In genomic region chr4:85300610-85301405, GRCm38 (mm10) we compare ENCODE assay signal across 18 mouse cellular contexts.
DNase-seq lines count a peak whose midpoint lies in the region; ATAC-seq and TF ChIP-seq lines count a peak whose summit lies in the region.
"Had no signal": no experiment of that assay in that cellular context is flagged by ENCODE, and none has a peak within 500 bp of the region (broad histone marks: within the 10 kb centered on the region; RNA-seq: fewer than 3 reads in every experiment).

No protein-coding gene starts in this region.

- no peaks in the 10 kb centered on the region for H3K9me3 ChIP-seq in forebrain, embryonic 13.5 days (replicated peaks)
- H3K9me3 ChIP-seq in forebrain, embryonic 10.5 days: no peaks in the 10 kb centered on the region
- no peaks in the 10 kb centered on the region for H3K9me3 ChIP-seq in midbrain, postnatal 0 days (ENCODE audit: low read length)
- H3K9me3 ChIP-seq: heart, embryonic 15.5 days; liver, embryonic 12.5 days; midbrain, embryonic 12.5 days had no signal

- H3K4me2 ChIP-seq in forebrain, embryonic 13.5 days: no peak overlapping the region
- no peak overlapping the region for H3K4me2 ChIP-seq in midbrain, postnatal 0 days (ENCODE audit: low read depth, low read length, poor library complexity, severe bottlenecking)
- H3K4me2 ChIP-seq: heart, embryonic 15.5 days; liver, embryonic 12.5 days; lung, embryonic 14.5 days; midbrain, embryonic 12.5 days had no signal

- H3K9ac ChIP-seq in forebrain, embryonic 13.5 days: no peak overlapping the region
- H3K9ac ChIP-seq in midbrain, postnatal 0 days (replicated peaks; ENCODE audit: low read length, poor library complexity, severe bottlenecking): no peak overlapping the region
- H3K9ac ChIP-seq: heart, embryonic 15.5 days; liver, embryonic 12.5 days; lung, embryonic 14.5 days; midbrain, embryonic 12.5 days had no signal

- H3K27ac ChIP-seq in forebrain, embryonic 13.5 days: no peak overlapping the region
- H3K27ac ChIP-seq in forebrain, embryonic 10.5 days: no peak overlapping the region
- peak overlapping the region; percentile 21 for H3K27ac ChIP-seq in midbrain, postnatal 0 days (ENCODE audit: low read depth, low read length)
- H3K27ac ChIP-seq: heart, embryonic 15.5 days; liver, embryonic 12.5 days; midbrain, embryonic 12.5 days had no signal

- H3K4me1 ChIP-seq in forebrain, embryonic 13.5 days: no peaks in the 10 kb centered on the region
- H3K4me1 ChIP-seq in forebrain, embryonic 10.5 days: no peaks in the 10 kb centered on the region
- 0 out of 2 replicates have a peak, but pooled peaks cover under 1% of the 10 kb centered on the region for H3K4me1 ChIP-seq in midbrain, postnatal 0 days (ENCODE audit: insufficient read depth, low read length)
- H3K4me1 ChIP-seq: heart, embryonic 15.5 days; liver, embryonic 12.5 days; midbrain, embryonic 12.5 days had no signal

- no peak for TF ChIP-seq CTCF in midbrain, postnatal 0 days (IDR thresholded peaks at IDR 0.05)

- H3K4me3 ChIP-seq in forebrain, embryonic 13.5 days: no peak overlapping the region
- no peak overlapping the region for H3K4me3 ChIP-seq in forebrain, embryonic 10.5 days
- no peak overlapping the region for H3K4me3 ChIP-seq in midbrain, postnatal 0 days (ENCODE audit: low read depth, low read length)
- H3K4me3 ChIP-seq: heart, embryonic 15.5 days; liver, embryonic 12.5 days; midbrain, embryonic 12.5 days had no signal

- no peaks in the 10 kb centered on the region for H3K27me3 ChIP-seq in forebrain, embryonic 13.5 days
- H3K27me3 ChIP-seq in forebrain, embryonic 10.5 days (ENCODE audit: poor library complexity, severe bottlenecking): no peaks in the 10 kb centered on the region
- no peaks in the 10 kb centered on the region for H3K27me3 ChIP-seq in midbrain, postnatal 0 days (ENCODE audit: insufficient read depth, low read length)
- H3K27me3 ChIP-seq: heart, embryonic 15.5 days; liver, embryonic 12.5 days; midbrain, embryonic 12.5 days had no signal

- ATAC-seq in forebrain, embryonic 13.5 days: peak; percentile 70; the same call in 1 of the 2 replicates
- ATAC-seq in midbrain, postnatal 0 days (ENCODE audit: low FRiP score): peak; percentile 66
- ATAC-seq: liver, embryonic 12.5 days had no signal

- 78% methylated on average over 6 of the region's 6 CpGs for WGBS in forebrain, embryonic 13.5 days
- 90% methylated on average over 6 of the region's 6 CpGs for WGBS in forebrain, embryonic 10.5 days
- 51% methylated on average over 6 of the region's 6 CpGs for WGBS in midbrain, postnatal 0 days

- no peak for DNase-seq in forebrain, embryonic 10.5 days (ENCODE audit: extremely low spot score, low spot score)
- DNase-seq in layer of hippocampus, adult 9-10 months (ENCODE audit: low spot score): peak; percentile 15
- no peak for DNase-seq in layer of hippocampus, postnatal 10 days (ENCODE audit: low spot score in 2 of 2)
- peak; percentile 49 for DNase-seq in right cerebral cortex, adult 18-20 months
- DNase-seq in right cerebral cortex, postnatal 14 days: no peak
- DNase-seq in midbrain, postnatal 0 days (ENCODE audit: low spot score): peak; percentile 62
- DNase-seq in Muller cell, postnatal 12 days (ENCODE audit: inconsistent ontology term): no peak
- DNase-seq: adrenal gland, adult 2 months; cerebellum, adult 2 months; heart, adult 18-20 months; kidney, adult 11 months; kidney, postnatal 10 days; lung, embryonic 14.5 days; lung, postnatal 4 days had no signal

- no peaks in the 10 kb centered on the region for H3K36me3 ChIP-seq in forebrain, embryonic 13.5 days (ENCODE audit: poor library complexity, severe bottlenecking)
- no peaks in the 10 kb centered on the region for H3K36me3 ChIP-seq in forebrain, embryonic 10.5 days (replicated peaks)
- no peaks in the 10 kb centered on the region for H3K36me3 ChIP-seq in midbrain, postnatal 0 days (ENCODE audit: insufficient read depth, low read length)
- H3K36me3 ChIP-seq: heart, embryonic 15.5 days; liver, embryonic 12.5 days; midbrain, embryonic 12.5 days had no signal

Comparison
In these comparisons a context has a peak if more than half of its experiments do, and no peak if none do; other contexts are left out.
1. DNase-seq: peak in layer of hippocampus, adult 9-10 months (single experiment), right cerebral cortex, adult 18-20 months (single experiment) and midbrain, postnatal 0 days (single experiment); none in forebrain, embryonic 10.5 days (single experiment), layer of hippocampus, postnatal 10 days (0 of 2), right cerebral cortex, postnatal 14 days (single experiment) and Muller cell, postnatal 12 days (single experiment).